Mouse (Mus musculus) forebrain, embryonic 15.5 days (tissue): ENCODE results near the gene Taar5. TPM values are rescaled to one million over a fixed set of nuclear protein-coding genes. Genes with fewer than 3 reads are reported as not detected.

ENCODE experiments used
- ATAC-seq: fragments of 200-750 bp; cut with Nextera tagmentation; replicated peaks from 2 replicates; pipeline ENCODE4 v1.8.0; 2017; ENCODE audit warnings: mild to moderate bottlenecking, moderate TSS enrichment, moderate library complexity
- H3K27ac ChIP-seq: fragments of 300-500 bp; sonication (generic); replicated peaks from 2 replicates; pipeline ENCODE4 v1.5.1; 2015; ENCODE audit warnings: mild to moderate bottlenecking, inconsistent platforms
- H3K27me3 ChIP-seq: fragments of 300-500 bp; sonication (generic); 2 replicates; pipeline ENCODE4 v1.6.1; 2015; ENCODE audit warnings: inconsistent platforms
- H3K36me3 ChIP-seq: fragments of 300-500 bp; sonication (generic); 2 replicates; pipeline ENCODE4 v1.6.1; 2015; ENCODE audit warnings: mild to moderate bottlenecking, inconsistent platforms
- H3K4me1 ChIP-seq: fragments of 300-500 bp; sonication (generic); 2 replicates; pipeline ENCODE4 v1.6.1; 2015; ENCODE audit warnings: inconsistent platforms
- H3K4me2 ChIP-seq: fragments of 300-500 bp; sonication (generic); replicated peaks from 2 replicates; pipeline ENCODE4 v1.6.1; 2015; ENCODE audit warnings: mild to moderate bottlenecking, inconsistent platforms
- H3K4me3 ChIP-seq: fragments of 300-500 bp; sonication (generic); 2 replicates; pipeline ENCODE4 v1.5.1; 2015; ENCODE audit warnings: mild to moderate bottlenecking, inconsistent platforms
- H3K9ac ChIP-seq: fragments of 300-500 bp; sonication (generic); replicated peaks from 2 replicates; pipeline ENCODE4 v1.6.1; 2015; ENCODE audit warnings: mild to moderate bottlenecking, inconsistent platforms
- H3K9me3 ChIP-seq: fragments of 300-500 bp; sonication (generic); 2 replicates; pipeline ENCODE4 v1.6.1; 2016; ENCODE audit warnings: inconsistent platforms
- WGBS: fragments of 180-500 bp; shearing (Covaris S2); methylation state at CpG from one replicate; pipeline ENCODE4 v1.1.7; 2015; ENCODE audit warnings: mixed read lengths; 5-methylcytosine and 5-hydroxymethylcytosine counted together
- polyA plus RNA-seq: library from polyadenylated mRNA; unstranded; fragments of >200 nt; fragmentation: Nextera tagmentation; extraction: Ambion mirVana; gene quantifications from 2 replicates; pipeline ENCODE4 v1.2.1, GENCODE M21; 2015

Gene Taar5
- polyA plus RNA-seq, 1 experiment from 2014 or later: not detected

GRCm38 (mm10) chr10:23964921-23965610 lies 5.4 kb upstream of the Taar5 start:
- H3K4me3 ChIP-seq: no peak overlapping the region
- WGBS: 90% methylated on average over 6 of the region's 6 CpGs
- H3K4me2 ChIP-seq: no peak overlapping the region
- no peaks in the 10 kb centered on the region for H3K36me3 ChIP-seq
- H3K9me3 ChIP-seq: no peaks in the 10 kb centered on the region
- no peaks in the 10 kb centered on the region for H3K27me3 ChIP-seq
- ATAC-seq: no peak
- 0 out of 2 replicates have a peak, but pooled peaks cover 5% of the 10 kb centered on the region for H3K4me1 ChIP-seq
- no peak overlapping the region for H3K9ac ChIP-seq
- H3K27ac ChIP-seq: no peak overlapping the region

- H3K4me2 ChIP-seq: no peak overlapping the region
- ATAC-seq: no peak
These were observed 750 bp downstream of the Taar5 start for GRCm38 (mm10) chr10:23971256-23971655.

GRCm38 (mm10) chr10:23977958-23978357 lies 7.5 kb downstream of the Taar5 start:
- no peak for ATAC-seq
- Histone ChIP-seq H3K4me1 (no peaks in the 10 kb centered on the region), H3K4me3 (no peak overlapping the region), H3K9me3 (no peaks in the 10 kb centered on the region), H3K36me3 (no peaks in the 10 kb centered on the region), H3K27ac (no peak overlapping the region), H3K9ac (no peak overlapping the region), H3K4me2 (no peak overlapping the region), H3K27me3 (no peaks in the 10 kb centered on the region)
- 56% methylated on average over 4 of the region's 4 CpGs for WGBS

More at GRCm38 (mm10) chr10:23971256-23971655, 750 bp downstream of the Taar5 start:
- no peaks in the 10 kb centered on the region for H3K27me3 ChIP-seq
- no peak overlapping the region for H3K27ac ChIP-seq
- WGBS: 90% methylated on average over 5 of the region's 5 CpGs
- no peaks in the 10 kb centered on the region for H3K9me3 ChIP-seq
- no peaks in the 10 kb centered on the region for H3K36me3 ChIP-seq
- H3K4me3 ChIP-seq: no peak overlapping the region
- H3K4me1 ChIP-seq: no peaks in the 10 kb centered on the region
- H3K9ac ChIP-seq: no peak overlapping the region

GRCm38 (mm10) chr10:23978901-23979705 lies 8.6 kb downstream of the Taar5 start:
- H3K27ac ChIP-seq: no peak overlapping the region
- no peaks in the 10 kb centered on the region for H3K27me3 ChIP-seq
- H3K4me3 ChIP-seq: no peak overlapping the region
- H3K9ac ChIP-seq: no peak overlapping the region
- peak; percentile 87 for ATAC-seq
- H3K4me1 ChIP-seq: no peaks in the 10 kb centered on the region
- H3K4me2 ChIP-seq: no peak overlapping the region
- no peaks in the 10 kb centered on the region for H3K36me3 ChIP-seq
- WGBS: 39% methylated on average over 16 of the region's 16 CpGs
- H3K9me3 ChIP-seq: no peaks in the 10 kb centered on the region

GRCm38 (mm10) chr10:23985546-23985945 lies 15.0 kb downstream of the Taar5 start, which contains the start of gene Taar6:
Gene Taar6, minus strand, starts transcription at chr10:23985646.
- Histone ChIP-seq H3K27me3 (no peaks in the 10 kb centered on the region), H3K9ac (no peak within 1 kb of the TSS), H3K4me3 (no peak within 1 kb of the TSS), H3K9me3 (no peaks in the 10 kb centered on the region), H3K27ac (no peak within 1 kb of the TSS), H3K4me1 (no peaks in the 10 kb centered on the region), H3K36me3 (no peaks in the 10 kb centered on the region), H3K4me2 (no peak within 1 kb of the TSS)
- WGBS: 83% methylated on average over 8 of the region's 8 CpGs
- no peak for ATAC-seq

GRCm38 (mm10) chr10:23986419-23986818 lies 15.9 kb downstream of the Taar5 start:
- H3K4me2 ChIP-seq: no peak overlapping the region
- H3K9ac ChIP-seq: no peak overlapping the region
- no peak overlapping the region for H3K4me3 ChIP-seq

GRCm38 (mm10) chr10:23993381-23993780 lies 22.9 kb downstream of the Taar5 start, which contains the start of gene Taar7a:
Gene Taar7a, minus strand, starts transcription at chr10:23993481.
- H3K4me1 ChIP-seq: no peaks in the 10 kb centered on the region
- 83% methylated on average over 3 of the region's 3 CpGs for WGBS

More at GRCm38 (mm10) chr10:23986419-23986818, 15.9 kb downstream of the Taar5 start:
- no peaks in the 10 kb centered on the region for H3K4me1 ChIP-seq
- H3K9me3 ChIP-seq: no peaks in the 10 kb centered on the region
- H3K36me3 ChIP-seq: no peaks in the 10 kb centered on the region
- H3K27me3 ChIP-seq: no peaks in the 10 kb centered on the region
- no peak overlapping the region for H3K27ac ChIP-seq
- ATAC-seq: no peak
- WGBS: 72% methylated on average over 5 of the region's 5 CpGs

GRCm38 (mm10) chr10:23999639-24000038 lies 29.1 kb downstream of the Taar5 start, which contains the start of gene Taar7b:
Gene Taar7b, plus strand, starts transcription at chr10:23999939.
- no peak within 1 kb of the TSS for H3K4me3 ChIP-seq
- no peaks in the 10 kb centered on the region for H3K27me3 ChIP-seq
- H3K27ac ChIP-seq: no peak within 1 kb of the TSS
- no peak for ATAC-seq
- WGBS: 89% methylated on average over 1 of the region's 1 CpGs
- no peaks in the 10 kb centered on the region for H3K9me3 ChIP-seq
- no peak within 1 kb of the TSS for H3K4me2 ChIP-seq
- H3K4me1 ChIP-seq: no peaks in the 10 kb centered on the region
- no peak within 1 kb of the TSS for H3K9ac ChIP-seq
- H3K36me3 ChIP-seq: no peaks in the 10 kb centered on the region

More at GRCm38 (mm10) chr10:23993381-23993780, 22.9 kb downstream of the Taar5 start, which contains the start of gene Taar7a:
- Histone ChIP-seq H3K9ac (no peak within 1 kb of the TSS), H3K9me3 (no peaks in the 10 kb centered on the region), H3K4me3 (no peak within 1 kb of the TSS), H3K27ac (no peak within 1 kb of the TSS), H3K4me2 (no peak within 1 kb of the TSS), H3K36me3 (no peaks in the 10 kb centered on the region), H3K27me3 (no peaks in the 10 kb centered on the region)
- no peak for ATAC-seq

- H3K4me3 ChIP-seq: no peak overlapping the region
- no peaks in the 10 kb centered on the region for H3K27me3 ChIP-seq
- no peak overlapping the region for H3K9ac ChIP-seq
- no peak overlapping the region for H3K27ac ChIP-seq
- no peaks in the 10 kb centered on the region for H3K4me1 ChIP-seq
- no peak for ATAC-seq
- no peaks in the 10 kb centered on the region for H3K9me3 ChIP-seq
- H3K36me3 ChIP-seq: no peaks in the 10 kb centered on the region
- 87% methylated on average over 1 of the region's 1 CpGs for WGBS
- no peak overlapping the region for H3K4me2 ChIP-seq
These were observed 35.9 kb downstream of the Taar5 start for GRCm38 (mm10) chr10:24006442-24006841.

GRCm38 (mm10) chr10:24007034-24007433 lies 36.5 kb downstream of the Taar5 start:
- no peak overlapping the region for H3K27ac ChIP-seq
- no peaks in the 10 kb centered on the region for H3K27me3 ChIP-seq
- 52% methylated on average over 2 of the region's 2 CpGs for WGBS
- H3K9me3 ChIP-seq: no peaks in the 10 kb centered on the region
- no peaks in the 10 kb centered on the region for H3K36me3 ChIP-seq
- ATAC-seq: no peak
- no peak overlapping the region for H3K4me3 ChIP-seq
- H3K4me2 ChIP-seq: no peak overlapping the region
- H3K9ac ChIP-seq: no peak overlapping the region
- no peaks in the 10 kb centered on the region for H3K4me1 ChIP-seq

- no peaks in the 10 kb centered on the region for H3K9me3 ChIP-seq
- H3K27ac ChIP-seq: no peak overlapping the region
- H3K9ac ChIP-seq: no peak overlapping the region
- H3K4me3 ChIP-seq: no peak overlapping the region
- H3K4me2 ChIP-seq: no peak overlapping the region
- no peaks in the 10 kb centered on the region for H3K27me3 ChIP-seq
- no peaks in the 10 kb centered on the region for H3K4me1 ChIP-seq
- no peak for ATAC-seq
- WGBS: 93% methylated on average over 1 of the region's 1 CpGs
- no peaks in the 10 kb centered on the region for H3K36me3 ChIP-seq
These were observed 37.6 kb downstream of the Taar5 start for GRCm38 (mm10) chr10:24008143-24008542.
